Mouse (Mus musculus) bone marrow, adult 2 months (tissue): ENCODE results near the gene Cdk5rap3. TPM values are rescaled to one million over a fixed set of nuclear protein-coding genes. Genes with fewer than 3 reads are reported as not detected.

ENCODE experiments used
- H3K27ac ChIP-seq: fragments of 200-500 bp; 2 replicates; pipeline ENCODE4 v1.5.1; 2012; ENCODE audit warnings: low read depth, mild to moderate bottlenecking, control low read depth, inconsistent platforms, low read length; ENCODE audit not compliant: control insufficient read depth, poor library complexity, insufficient read depth
- H3K4me1 ChIP-seq: fragments of 200-500 bp; 2 replicates; pipeline ENCODE4 v1.6.1; 2011; ENCODE audit warnings: low read length; ENCODE audit not compliant: control insufficient read depth, insufficient read depth
- H3K4me3 ChIP-seq: fragments of 200-500 bp; replicated peaks from 2 replicates; pipeline ENCODE3; 2011; ENCODE audit warnings: mild to moderate bottlenecking, low read depth, low read length, control low read depth; ENCODE audit not compliant: control insufficient read depth
- CTCF ChIP-seq: fragments of 200-500 bp; IDR thresholded peaks from 2 replicates; pipeline ENCODE4 v1.5.1; 2011; ENCODE audit warnings: low read length, control low read depth; ENCODE audit not compliant: control insufficient read depth, insufficient read depth
- POLR2A ChIP-seq: fragments of 200-500 bp; IDR thresholded peaks from 2 replicates; pipeline ENCODE4 v1.6.1; 2011; ENCODE audit warnings: low read depth, mild to moderate bottlenecking, control low read depth, low read length, borderline replicate concordance; ENCODE audit not compliant: control insufficient read depth
- WGBS: fragments of 180-500 bp; shearing (Covaris S2); methylation state at CpG from one replicate; pipeline ENCODE4 v1.1.7; 2018; 5-methylcytosine and 5-hydroxymethylcytosine counted together
- polyA plus RNA-seq: library from polyadenylated mRNA; stranded (reverse); fragments of >200 nt; gene quantifications from 2 replicates; pipeline ENCODE4 v1.2.4, GENCODE M21; 2011; ENCODE audit warnings: low replicate concordance; ENCODE audit not compliant: missing spikeins, insufficient read depth, insufficient read length

The Cdk5rap3 gene
- polyA plus RNA-seq, 1 experiment: 39.4 TPM

- H3K4me1 ChIP-seq: peaks cover 7% of the 10 kb centered on the region
- WGBS: 61% methylated on average over 5 of the region's 5 CpGs
- no peak overlapping the region for H3K27ac ChIP-seq
- no peak for TF ChIP-seq CTCF
- TF ChIP-seq POLR2A: no peak
- no peak overlapping the region for H3K4me3 ChIP-seq
Observed at GRCm38 (mm10) chr11:96928691-96929090, 12.4 kb upstream of the Cdk5rap3 start.

GRCm38 (mm10) chr11:96928088-96928487, 11.8 kb upstream of the Cdk5rap3 start, which contains the start of gene Prr15l:
Gene Prr15l, plus strand, starts transcription at chr11:96928104.
- TF ChIP-seq POLR2A: no peak
- TF ChIP-seq CTCF: no peak
- WGBS: 70% methylated on average over 2 of the region's 2 CpGs

GRCm38 (mm10) chr11:96926587-96926986, 10.3 kb upstream of the Cdk5rap3 start:
- no peak for TF ChIP-seq CTCF
- TF ChIP-seq POLR2A: no peak
- no peak overlapping the region for H3K27ac ChIP-seq
- H3K4me3 ChIP-seq: no peak overlapping the region
- WGBS: 67% methylated on average over 5 of the region's 5 CpGs
- H3K4me1 ChIP-seq: peaks cover 7% of the 10 kb centered on the region

More at GRCm38 (mm10) chr11:96928088-96928487, 11.8 kb upstream of the Cdk5rap3 start, which contains the start of gene Prr15l:
- H3K27ac ChIP-seq: no peak within 1 kb of the TSS
- H3K4me3 ChIP-seq: no peak within 1 kb of the TSS
- H3K4me1 ChIP-seq: peaks cover 7% of the 10 kb centered on the region

- H3K27ac ChIP-seq: peak overlapping the region; percentile 39
- H3K4me1 ChIP-seq: peaks cover 7% of the 10 kb centered on the region
Observed at GRCm38 (mm10) chr11:96925469-96926148, 9.3 kb upstream of the Cdk5rap3 start.

GRCm38 (mm10) chr11:96924861-96925260, 8.6 kb upstream of the Cdk5rap3 start:
- Histone ChIP-seq H3K27ac (peak overlapping the region; percentile 63), H3K4me1 (peaks cover 7% of the 10 kb centered on the region), H3K4me3 (no peak overlapping the region)
- TF ChIP-seq CTCF: no peak
- no peak for TF ChIP-seq POLR2A
- 29% methylated on average over 11 of the region's 11 CpGs for WGBS

More at GRCm38 (mm10) chr11:96925469-96926148, 9.3 kb upstream of the Cdk5rap3 start:
- TF ChIP-seq POLR2A (no peak), CTCF (no peak)
- H3K4me3 ChIP-seq: no peak overlapping the region
- WGBS: 59% methylated on average over 12 of the region's 12 CpGs

GRCm38 (mm10) chr11:96919003-96919402, 2.7 kb upstream of the Cdk5rap3 start:
- Histone ChIP-seq H3K4me3 (no peak overlapping the region), H3K4me1 (peaks cover 4% of the 10 kb centered on the region), H3K27ac (no peak overlapping the region)
- no peak for TF ChIP-seq POLR2A
- no peak for TF ChIP-seq CTCF
- WGBS: 69% methylated on average over 6 of the region's 6 CpGs

- no peak overlapping the region for H3K4me3 ChIP-seq
- WGBS: 49% methylated on average over 6 of the region's 6 CpGs
- peak overlapping the region; percentile 74 for H3K27ac ChIP-seq
- peaks cover 4% of the 10 kb centered on the region for H3K4me1 ChIP-seq
- TF ChIP-seq POLR2A (no peak), CTCF (no peak)
Observed at GRCm38 (mm10) chr11:96917415-96917814, 1.1 kb upstream of the Cdk5rap3 start.

- TF ChIP-seq POLR2A (no peak), CTCF (no peak)
- H3K4me3 ChIP-seq: peak overlapping the region; percentile 37
- peaks cover 4% of the 10 kb centered on the region for H3K4me1 ChIP-seq
- H3K27ac ChIP-seq: peak overlapping the region; percentile 74
- 17% methylated on average over 13 of the region's 13 CpGs for WGBS
Observed at GRCm38 (mm10) chr11:96916885-96917396, 645 bp upstream of the Cdk5rap3 start.
